Mouse (Mus musculus): ENCODE results near the gene Pdcd1lg2.

- TF ChIP-seq CTCF (IDR thresholded peaks at IDR 0.05; ENCODE audit: insufficient read depth, low read length) (no peak), POLR2A (IDR thresholded peaks at IDR 0.05; ENCODE audit: borderline replicate concordance, extremely low read depth, low read depth, low read length) (no peak)
Measured at GRCm38 (mm10) chr19:29373438-29373837, 37.3 kb upstream of the Pdcd1lg2 start.

Data from lung, adult 2 months (tissue).